Mouse (Mus musculus) CH12.LX (cell line): ENCODE results near the gene Ppp1r14b. TPM values are rescaled to one million over a fixed set of nuclear protein-coding genes. Genes with fewer than 3 reads are reported as not detected.

Experiments
- DNase-seq: peaks from one replicate; pipeline ENCODE4 v3.0.0-alpha.2; 2013; ENCODE audit errors: extremely low read depth
- H3K27ac ChIP-seq: 2 replicates; pipeline ENCODE4 v1.5.1; 2012; ENCODE audit warnings: low read depth, mild to moderate bottlenecking, control low read depth, moderate library complexity; ENCODE audit not compliant: insufficient read depth
- H3K27me3 ChIP-seq: replicated peaks from 2 replicates; pipeline ENCODE3; 2012; ENCODE audit warnings: inconsistent platforms
- H3K36me3 ChIP-seq, 2 experiments: replicated peaks in 1 of 2; 2 replicates each; pipeline versions ENCODE3 to v1.6.1; 2012; ENCODE audit warnings: inconsistent platforms in 1 of 2, low read length in 1 of 2, mild to moderate bottlenecking in 1 of 2, mixed read lengths in 1 of 2, moderate library complexity in 1 of 2; ENCODE audit not compliant: control insufficient read depth in 1 of 2, insufficient read depth in 1 of 2
- H3K4me1 ChIP-seq, 2 experiments: 2 replicates each; pipeline ENCODE4 v1.6.1; 2012; ENCODE audit warnings: inconsistent platforms in 1 of 2, moderate library complexity in 1 of 2; ENCODE audit not compliant: insufficient read depth in 2 of 2, control insufficient read depth in 1 of 2
- H3K4me2 ChIP-seq: 2 replicates; pipeline ENCODE4 v1.6.1; 2012; ENCODE audit warnings: low read depth, mild to moderate bottlenecking, control low read depth; ENCODE audit not compliant: poor library complexity, insufficient read depth, severe bottlenecking
- H3K4me3 ChIP-seq, 3 experiments: fragments of 150-350 bp in 1 of 3; sonication (generic) in 1 of 3; replicated peaks in 1 of 3; 2 replicates each; pipeline versions ENCODE3 to v1.5.1; 2011 to 2012; ENCODE audit warnings: low read depth in 2 of 3, low read length in 2 of 3, mild to moderate bottlenecking in 2 of 3, moderate library complexity in 2 of 3, control low read depth in 1 of 3, improper control_type of control experiment in 1 of 3, inconsistent platforms in 1 of 3, mixed read lengths in 1 of 3; ENCODE audit not compliant: poor library complexity in 1 of 3
- H3K79me2 ChIP-seq: replicated peaks from 2 replicates; pipeline ENCODE4 v1.6.1; 2012; ENCODE audit warnings: mild to moderate bottlenecking, moderate library complexity; ENCODE audit not compliant: control insufficient read depth, poor library complexity, insufficient read depth, severe bottlenecking; ENCODE audit errors: extremely low read depth
- H3K9ac ChIP-seq: 2 replicates; pipeline ENCODE4 v1.6.1; 2012; ENCODE audit warnings: low read depth, mild to moderate bottlenecking, control low read depth, moderate library complexity; ENCODE audit not compliant: insufficient read depth
- H3K9me3 ChIP-seq: replicated peaks from 2 replicates; pipeline ENCODE3; 2012; ENCODE audit warnings: low read length, inconsistent platforms, mixed read lengths
- BHLHE40 ChIP-seq: IDR thresholded peaks from 2 replicates; pipeline ENCODE4 v1.6.1; 2011; ENCODE audit warnings: mild to moderate bottlenecking, low read depth, low read length, improper control_type of control experiment
- CHD1 ChIP-seq: IDR thresholded peaks from 2 replicates; pipeline ENCODE4 v1.6.1; 2012; ENCODE audit warnings: low read depth, low read length, improper control_type of control experiment, inconsistent platforms
- E2F4 ChIP-seq: IDR thresholded peaks from 2 replicates; pipeline ENCODE4 v1.6.1; 2011; ENCODE audit warnings: low read depth, low read length, improper control_type of control experiment; ENCODE audit not compliant: insufficient replicate concordance
- ELF1 ChIP-seq: IDR thresholded peaks from 2 replicates; pipeline ENCODE4 v1.6.1; 2014; ENCODE audit warnings: low read depth, mild to moderate bottlenecking, inconsistent platforms, low read length, improper control_type of control experiment
- ETS1 ChIP-seq: conservative IDR thresholded peaks from 2 replicates; pipeline ENCODE4 v1.6.1; 2012; ENCODE audit warnings: low read depth, mild to moderate bottlenecking, inconsistent platforms, low read length, improper control_type of control experiment, moderate library complexity
- JUN ChIP-seq: IDR thresholded peaks from 2 replicates; pipeline ENCODE4 v1.6.1; 2011; ENCODE audit warnings: low read depth, mild to moderate bottlenecking, low read length, improper control_type of control experiment, moderate library complexity; ENCODE audit not compliant: insufficient read depth
- MAZ ChIP-seq: IDR thresholded peaks from 2 replicates; pipeline ENCODE4 v1.6.1; 2012; ENCODE audit warnings: low read depth, mild to moderate bottlenecking, inconsistent platforms, low read length, improper control_type of control experiment, moderate library complexity
- MXI1 ChIP-seq: IDR thresholded peaks from 2 replicates; pipeline ENCODE4 v1.6.1; 2011; ENCODE audit warnings: mild to moderate bottlenecking, low read depth, low read length, improper control_type of control experiment
- PAX5 ChIP-seq: IDR thresholded peaks from 2 replicates; pipeline ENCODE4 v1.6.1; 2012; ENCODE audit warnings: low read length, inconsistent platforms, mixed read lengths
- SIN3A ChIP-seq: IDR thresholded peaks from 2 replicates; pipeline ENCODE4 v1.6.1; 2012; ENCODE audit warnings: low read length, improper control_type of control experiment, inconsistent platforms
- TBP ChIP-seq: conservative IDR thresholded peaks from 2 replicates; pipeline ENCODE4 v1.6.1; 2011; ENCODE audit warnings: low read depth, low read length, improper control_type of control experiment
- UBTF ChIP-seq: IDR thresholded peaks from 2 replicates; pipeline ENCODE4 v1.6.1; 2012; ENCODE audit warnings: low read depth, mild to moderate bottlenecking, inconsistent platforms, low read length, improper control_type of control experiment, moderate library complexity
- USF1 ChIP-seq: IDR thresholded peaks from 2 replicates; pipeline ENCODE4 v1.6.1; 2014; ENCODE audit warnings: low read depth, mild to moderate bottlenecking, inconsistent platforms, low read length, improper control_type of control experiment
- ZMIZ1 ChIP-seq: IDR thresholded peaks from 2 replicates; pipeline ENCODE4 v1.6.1; 2012; ENCODE audit warnings: low read depth, mild to moderate bottlenecking, inconsistent platforms, low read length, improper control_type of control experiment
- ZNF384 ChIP-seq: IDR thresholded peaks from 2 replicates; pipeline ENCODE4 v1.6.1; 2012; ENCODE audit warnings: low read depth, low read length, improper control_type of control experiment, inconsistent platforms
- dilution Hi-C: fragments of 300-500 bp; cut with MboI; formaldehyde crosslinking; loops from 2 replicates; pipeline ENCODE4 v1.14.3; 2020; ENCODE audit warnings: low sequenced_read_pairs; ENCODE audit not compliant: extremely low pct_unique_long_range_greater_than_20kb, extremely low pct_ligation_motif_present
- in situ Hi-C: fragments of 300-500 bp; cut with MboI; formaldehyde crosslinking; loops from 3 replicates; pipeline ENCODE4 v1.14.3; 2019; ENCODE audit warnings: low sequenced_read_pairs, low pct_ligation_motif_present, low pct_unique_long_range_greater_than_20kb, mixed read lengths
- polyA plus RNA-seq: library from polyadenylated mRNA; unstranded; fragments of >175 nt; gene quantifications from 2 replicates; pipeline ENCODE4 v1.2.1, GENCODE M21; 2012; ENCODE audit warnings: low read depth; ENCODE audit not compliant: insufficient read length
- total RNA-seq, 2 experiments: library from RNA; depleted of rRNA; stranded (reverse); fragments of 300-350 nt in 1 of 2; fragments of >200 nt in 1 of 2; gene quantifications; 2 replicates each; pipeline ENCODE4 v1.2.3; 2012 to 2014

Gene Ppp1r14b
- total and polyA plus RNA-seq, 3 experiments: 167 to 256 (median 241) TPM

GRCm38 (mm10) chr19:6994489-6994888 lies 19.7 kb downstream of the Ppp1r14b start:
- Histone ChIP-seq H3K4me2 (peak overlapping the region; percentile 67), H3K27me3 (no peaks in the 10 kb centered on the region), H3K9me3 (no peaks in the 10 kb centered on the region), H3K79me2 (no peaks in the 10 kb centered on the region), H3K4me3 (peak overlapping the region in 2 of 3 experiments; percentile 69 to 90), H3K4me1 (peaks cover 4 to 48% of the 10 kb centered on the region in 2 experiments), H3K9ac (peak overlapping the region; percentile 62; the same call in 1 of the 2 replicates), H3K27ac (no peak overlapping the region), H3K36me3 (peaks cover 15 to 25% of the 10 kb centered on the region in 2 experiments)
- dilution Hi-C loops (no loop called here), in situ Hi-C loops (no loop called here)
- TF ChIP-seq ETS1 (no peak), E2F4 (no peak), ZMIZ1 (no peak), MAZ (no peak), PAX5 (no peak), JUN (no peak), TBP (no peak), ELF1 (no peak), BHLHE40 (no peak), USF1 (no peak)
- DNase-seq: no peak

- in situ Hi-C loops (no loop called here), dilution Hi-C loops (no loop called here)
- Histone ChIP-seq H3K4me2 (peak overlapping the region; percentile 67), H3K9ac (peak overlapping the region; percentile 62), H3K27me3 (no peaks in the 10 kb centered on the region), H3K36me3 (peaks cover 24 to 30% of the 10 kb centered on the region in 2 experiments), H3K27ac (no peak overlapping the region), H3K9me3 (no peaks in the 10 kb centered on the region), H3K4me1 (peaks cover 4 to 56% of the 10 kb centered on the region in 2 experiments), H3K79me2 (no peaks in the 10 kb centered on the region), H3K4me3 (peak overlapping the region; percentile 63 to 90 (median 69))
- DNase-seq: no peak
- TF ChIP-seq MXI1: peak; percentile 3; the same call in 1 of the 2 replicates
- TF ChIP-seq UBTF: no peak
- TF ChIP-seq ZMIZ1: 0 out of 2 replicates have a peak, but pooled peaks have one; percentile 8
- TF ChIP-seq PAX5: no peak
- no peak for TF ChIP-seq ZNF384
- peak; percentile 50 for TF ChIP-seq SIN3A
- no peak for TF ChIP-seq CHD1
Observed at GRCm38 (mm10) chr19:6995255-6995991, 20.7 kb downstream of the Ppp1r14b start.
